15 mouse cellular contexts compared by ENCODE assay signal in genomic region chr7:99407598-99407997, GRCm38 (mm10). TPM values are rescaled to one million over a fixed set of nuclear protein-coding genes. Genes with fewer than 3 reads are reported as not detected.
A peak's percentile ranks its signal among the peaks of the same experiment; 100 is the strongest.
DNase-seq lines count a peak whose midpoint lies in the region; ATAC-seq lines count a peak whose summit lies in the region.
"Had no signal": no experiment of that assay in that cellular context is flagged by ENCODE, and none has a peak within 500 bp of the region (broad histone marks: within the 10 kb centered on the region; RNA-seq: fewer than 3 reads in every experiment).

No protein-coding gene starts in this region.

- H3K9ac ChIP-seq in liver, embryonic 12.5 days = no peak overlapping the region
- no peak overlapping the region for H3K9ac ChIP-seq in midbrain, embryonic 16.5 days (ENCODE audit: low read depth, low read length)
- H3K9ac ChIP-seq: embryonic facial prominence, embryonic 15.5 days had no signal

- H3K4me1 ChIP-seq in liver, embryonic 12.5 days = peaks cover 19% of the 10 kb centered on the region
- no peaks in the 10 kb centered on the region for H3K4me1 ChIP-seq in midbrain, embryonic 16.5 days (ENCODE audit: control insufficient read depth, insufficient read depth, low read length)

- DNase-seq in liver = peak; percentile 11
- no peak for DNase-seq in gastrocnemius, postnatal 4 days (ENCODE audit: low spot score in 2 of 2)
- DNase-seq: cerebellum, adult 9-11 months; heart, adult 18-20 months; kidney, postnatal 25 days; lung, adult 2 months; thymus, postnatal 36 days had no signal

- 50% methylated on average over 2 of the region's 2 CpGs for WGBS in liver, embryonic 12.5 days (ENCODE audit: insufficient replicate concordance)
- 83% methylated on average over 2 of the region's 2 CpGs for WGBS in midbrain, embryonic 16.5 days

- no peaks in the 10 kb centered on the region for H3K36me3 ChIP-seq in liver, embryonic 12.5 days
- H3K36me3 ChIP-seq in midbrain, embryonic 16.5 days (ENCODE audit: control insufficient read depth, insufficient read depth, low read length) = 0 out of 2 replicates have a peak, but pooled peaks cover 6% of the 10 kb centered on the region
- H3K36me3 ChIP-seq: embryonic facial prominence, embryonic 15.5 days had no signal

- H3K4me2 ChIP-seq in liver, embryonic 12.5 days = no peak overlapping the region
- no peak overlapping the region for H3K4me2 ChIP-seq in midbrain, embryonic 16.5 days (ENCODE audit: low read length)
- H3K4me2 ChIP-seq: embryonic facial prominence, embryonic 15.5 days had no signal

- H3K27me3 ChIP-seq in liver, embryonic 12.5 days (replicated peaks) = 0 out of 2 replicates have a peak, but pooled peaks cover 5% of the 10 kb centered on the region
- H3K27me3 ChIP-seq in midbrain, embryonic 16.5 days (ENCODE audit: control insufficient read depth, insufficient read depth, low read depth, low read length) = no peaks in the 10 kb centered on the region
- H3K27me3 ChIP-seq: embryonic facial prominence, embryonic 15.5 days; Patski had no signal

- H3K27ac ChIP-seq in liver, embryonic 12.5 days = no peak overlapping the region
- no peak overlapping the region for H3K27ac ChIP-seq in midbrain, embryonic 16.5 days (ENCODE audit: low read length)
- H3K27ac ChIP-seq: embryonic facial prominence, embryonic 15.5 days had no signal

- H3K9me3 ChIP-seq in liver, embryonic 12.5 days (replicated peaks) = no peaks in the 10 kb centered on the region
- no peaks in the 10 kb centered on the region for H3K9me3 ChIP-seq in midbrain, embryonic 16.5 days (replicated peaks; ENCODE audit: control insufficient read depth, low read length, poor library complexity, severe bottlenecking)
- H3K9me3 ChIP-seq: embryonic facial prominence, embryonic 15.5 days had no signal

- no peak for ATAC-seq in liver, embryonic 12.5 days
- peak; percentile 75 for ATAC-seq in CD4-positive, CD25-positive, alpha-beta regulatory T cell, adult 4 months
- peak; percentile 86 for ATAC-seq in common myeloid progenitor, adult 5-6 weeks (replicated peaks; ENCODE audit: low read depth, poor library complexity, severe bottlenecking)
- ATAC-seq in monocyte, adult 5-6 weeks (replicated peaks; ENCODE audit: insufficient number of reproducible peaks, low FRiP score, low TSS enrichment, poor library complexity, severe bottlenecking) = peak; percentile 58; the same call in 1 of the 2 replicates
- no peak for ATAC-seq in midbrain, embryonic 16.5 days
- ATAC-seq: hindbrain, embryonic 16.5 days; Patski had no signal

- H3K4me3 ChIP-seq in liver, embryonic 12.5 days = no peak overlapping the region
- no peak overlapping the region for H3K4me3 ChIP-seq in midbrain, embryonic 16.5 days (ENCODE audit: low read depth, low read length)
- H3K4me3 ChIP-seq: embryonic facial prominence, embryonic 15.5 days had no signal

RNA-seq across cellular contexts. Expression of gene Gdpd5, which starts 26.4 kb away (rescaled TPM):
- polyA plus RNA-seq in liver, embryonic 12.5 days (2016; fragmentation: Nextera tagmentation; extraction: Ambion mirVana) = 2.6 and 3.1 TPM in 2 replicates
- 10 to 100 TPM; 13.6 to 21.0 TPM for polyA plus RNA-seq in CD4-positive, CD25-positive, alpha-beta regulatory T cell, adult 4 months (2017; shearing (Covaris generic))
- not detected in 2 replicates for total RNA-seq in common myeloid progenitor, adult 5-6 weeks (2017)
- total RNA-seq in monocyte, adult 5-6 weeks (2017) = 1.3 to 1.6 TPM (median 1.5 TPM) in 3 replicates
- 45.0 and 55.6 TPM in 2 replicates for polyA plus RNA-seq in midbrain, embryonic 16.5 days (2015; fragmentation: Nextera tagmentation; extraction: Ambion mirVana)
- total RNA-seq in gastrocnemius, postnatal 4 days (2021) = 10 to 100 TPM; 17.1 to 19.2 TPM

RNA-seq across cellular contexts. Expression of gene Serpinh1, which starts 54.6 kb away (rescaled TPM):
- 249 and 251 TPM in 2 replicates for polyA plus RNA-seq in liver, embryonic 12.5 days (2016; fragmentation: Nextera tagmentation; extraction: Ambion mirVana)
- under 1 TPM in 1 of 2 experiments, not detected in 1; 0.15 TPM for polyA plus RNA-seq in CD4-positive, CD25-positive, alpha-beta regulatory T cell, adult 4 months (2017; shearing (Covaris generic))
- 0.14 TPM in 1 of 2 replicates, not detected in the other for total RNA-seq in common myeloid progenitor, adult 5-6 weeks (2017)
- not detected in 3 replicates for total RNA-seq in monocyte, adult 5-6 weeks (2017)
- 185 and 203 TPM in 2 replicates for polyA plus RNA-seq in midbrain, embryonic 16.5 days (2015; fragmentation: Nextera tagmentation; extraction: Ambion mirVana)
- total RNA-seq in gastrocnemius, postnatal 4 days (2021) = 100 to 1,000 TPM; 409 to 535 TPM

RNA-seq across cellular contexts. Expression of gene Klhl35, which starts 58.2 kb away (rescaled TPM):
- polyA plus RNA-seq in liver, embryonic 12.5 days (2016; fragmentation: Nextera tagmentation; extraction: Ambion mirVana) = 0.14 and 0.32 TPM in 2 replicates
- not detected for polyA plus RNA-seq in CD4-positive, CD25-positive, alpha-beta regulatory T cell, adult 4 months (2017; shearing (Covaris generic))
- total RNA-seq in common myeloid progenitor, adult 5-6 weeks (2017) = not detected in 2 replicates
- total RNA-seq in monocyte, adult 5-6 weeks (2017) = 0.49 to 1.6 TPM in 2 of 3 replicates, not detected in the other
- polyA plus RNA-seq in midbrain, embryonic 16.5 days (2015; fragmentation: Nextera tagmentation; extraction: Ambion mirVana) = 2.5 and 2.9 TPM in 2 replicates
- total RNA-seq in gastrocnemius, postnatal 4 days (2021) = 1 to 10 TPM in 1 of 2 experiments, under 1 TPM in 1; 0.91 to 1.5 TPM
- total RNA-seq: heart, adult 18-20 months had no signal

Comparison
In these comparisons a context has a peak if more than half of its experiments do, and no peak if none do; other contexts are left out.
1. ATAC-seq: peak in CD4-positive, CD25-positive, alpha-beta regulatory T cell, adult 4 months (single experiment), common myeloid progenitor, adult 5-6 weeks (single experiment) and monocyte, adult 5-6 weeks (single experiment); none in liver, embryonic 12.5 days (single experiment) and midbrain, embryonic 16.5 days (single experiment).
2. RNA of gene Serpinh1, which starts 54.6 kb away (total RNA-seq): 409 to 535 TPM in gastrocnemius, postnatal 4 days; 0.14 TPM in common myeloid progenitor, adult 5-6 weeks and not detected in monocyte, adult 5-6 weeks; every median in the first group is over 100 times any median in the second.